Mouse (Mus musculus): ENCODE measurements around the gene Irgm2. TPM values are rescaled to one million over a fixed set of nuclear protein-coding genes. Genes with fewer than 3 reads are reported as not detected.

The Irgm2 gene
- polyA plus RNA-seq, 1 experiment from 2014 or later = 1.8 TPM

GRCm38 (mm10) chr11:58238840-58239791 is 39.7 kb downstream of the Irgm2 start:
- Histone ChIP-seq H3K36me3 (ENCODE audit: insufficient read depth) (no peaks in the 10 kb centered on the region), H3K4me3 (ENCODE audit: low read depth, low read length) (peak overlapping the region; percentile 35), H3K4me1 (ENCODE audit: insufficient read depth) (no peaks in the 10 kb centered on the region), H3K27me3 (ENCODE audit: insufficient read depth, low read length) (no peaks in the 10 kb centered on the region), H3K4me2 (peak overlapping the region; percentile 74), H3K9ac (peak overlapping the region; percentile 23; the same call in 1 of the 2 replicates), H3K27ac (ENCODE audit: low read depth) (no peak overlapping the region), H3K9me3 (ENCODE audit: low read depth, low read length) (no peaks in the 10 kb centered on the region)
- ATAC-seq (ENCODE audit: insufficient read depth) (peak; percentile 92), DNase-seq (peak; percentile 62)
- WGBS = 2% methylated on average over 37 of the region's 37 CpGs
- peak; percentile 48 for TF ChIP-seq CTCF (IDR thresholded peaks at IDR 0.05; ENCODE audit: low read depth)

DNA sequence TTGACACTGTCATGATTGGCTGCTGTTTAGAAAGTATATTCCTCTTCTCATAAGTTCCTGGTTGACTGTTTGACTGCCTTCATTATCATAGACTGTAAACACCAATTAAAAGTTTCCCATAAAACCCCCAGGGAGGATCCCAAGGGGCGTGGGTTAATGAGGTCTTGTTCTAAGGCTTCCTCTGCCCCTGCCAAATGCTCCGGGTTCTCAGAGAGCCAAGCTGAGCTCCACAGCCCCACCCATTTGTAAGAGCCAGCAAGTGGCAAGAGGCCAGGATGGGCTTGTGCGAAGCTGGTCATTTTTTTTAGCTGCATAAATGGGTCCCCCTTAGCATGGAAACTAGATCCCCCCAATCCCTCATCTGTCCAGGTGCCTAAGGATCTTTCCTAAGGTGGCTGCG is 47.9 kb downstream of the Irgm2 start:
- Histone ChIP-seq H3K4me3 (ENCODE audit: low read depth, low read length) (no peak overlapping the region), H3K4me1 (ENCODE audit: insufficient read depth) (no peaks in the 10 kb centered on the region), H3K27ac (ENCODE audit: low read depth) (no peak overlapping the region), H3K36me3 (ENCODE audit: insufficient read depth) (no peaks in the 10 kb centered on the region), H3K9me3 (ENCODE audit: low read depth, low read length) (no peaks in the 10 kb centered on the region), H3K27me3 (ENCODE audit: insufficient read depth, low read length) (no peaks in the 10 kb centered on the region), H3K9ac (no peak overlapping the region), H3K4me2 (no peak overlapping the region)
- DNase-seq = no peak
- WGBS = 45% methylated on average over 4 of the region's 4 CpGs
- no peak for ATAC-seq (ENCODE audit: insufficient read depth)
- TF ChIP-seq CTCF (IDR thresholded peaks at IDR 0.05; ENCODE audit: low read depth) = no peak

DNA sequence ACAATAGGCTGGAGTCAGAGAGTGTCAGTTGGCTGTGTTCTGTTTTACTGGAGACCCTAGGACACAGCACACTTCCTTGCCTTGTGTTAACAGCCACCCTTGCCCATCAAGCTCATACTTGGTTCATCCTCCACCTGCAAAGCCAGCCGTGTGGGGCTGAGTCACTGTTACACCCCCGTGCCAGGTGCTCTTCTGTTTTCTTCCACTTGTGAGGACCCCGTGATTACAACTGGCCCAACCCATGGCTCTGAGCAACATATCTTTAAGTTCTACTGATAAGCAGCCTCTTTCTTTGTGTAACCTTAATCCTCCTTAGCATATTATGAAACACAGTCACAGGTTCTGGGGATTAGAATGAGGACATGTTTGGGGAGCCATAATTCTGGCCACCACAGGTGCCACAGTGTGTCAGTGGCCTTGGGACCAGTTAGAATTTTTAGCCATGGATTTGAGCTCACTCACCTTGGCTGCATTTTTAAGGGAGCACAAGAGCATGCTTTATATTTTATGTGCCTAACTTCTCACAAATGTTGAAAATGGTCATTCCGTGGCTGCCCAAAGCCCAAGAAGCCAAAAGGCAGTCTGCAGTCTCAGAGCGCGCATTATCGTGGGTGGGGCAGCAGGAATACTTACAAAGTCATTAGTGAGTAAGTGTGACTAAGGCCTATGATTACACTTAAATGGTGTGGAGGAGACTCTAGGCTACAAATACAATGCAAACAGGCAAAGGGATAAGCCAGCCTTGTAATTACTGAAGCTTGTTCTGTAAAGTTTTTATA is 50.0 kb downstream of the Irgm2 start:
- no peak overlapping the region for H3K9ac ChIP-seq
- ATAC-seq (ENCODE audit: insufficient read depth) (no peak), DNase-seq (no peak)
- no peak overlapping the region for H3K27ac ChIP-seq (ENCODE audit: low read depth)
- H3K9me3 ChIP-seq (ENCODE audit: low read depth, low read length) = no peaks in the 10 kb centered on the region
- no peaks in the 10 kb centered on the region for H3K36me3 ChIP-seq (ENCODE audit: insufficient read depth)
- H3K4me2 ChIP-seq = no peak overlapping the region
- 78% methylated on average over 7 of the region's 7 CpGs for WGBS
- TF ChIP-seq CTCF (IDR thresholded peaks at IDR 0.05; ENCODE audit: low read depth) = no peak
- no peak overlapping the region for H3K4me3 ChIP-seq (ENCODE audit: low read depth, low read length)
- H3K27me3 ChIP-seq (ENCODE audit: insufficient read depth, low read length) = no peaks in the 10 kb centered on the region
- no peaks in the 10 kb centered on the region for H3K4me1 ChIP-seq (ENCODE audit: insufficient read depth)

DNA sequence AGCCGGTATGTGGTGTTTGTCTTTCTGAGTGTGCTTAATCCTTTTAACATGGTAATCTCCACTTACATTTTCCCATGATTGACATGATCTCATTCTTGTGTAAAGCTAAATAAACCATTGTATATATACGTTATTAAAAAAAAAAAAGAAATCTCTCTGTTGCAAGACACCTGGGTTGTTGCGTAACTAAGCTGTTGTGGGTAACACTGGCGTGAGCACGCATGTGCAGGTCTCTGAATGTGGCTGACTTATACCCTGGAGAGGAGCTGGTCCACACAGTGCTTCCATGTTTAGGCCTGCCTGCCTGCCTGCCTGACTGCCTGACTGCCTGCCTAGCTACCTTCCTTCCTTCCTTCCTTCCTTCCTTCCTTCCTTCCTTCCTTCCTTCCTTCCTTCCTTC is 51.1 kb downstream of the Irgm2 start:
- DNase-seq = no peak
- H3K9me3 ChIP-seq (ENCODE audit: low read depth, low read length) = no peaks in the 10 kb centered on the region
- H3K27ac ChIP-seq (ENCODE audit: low read depth) = no peak overlapping the region
- no peak for TF ChIP-seq CTCF (IDR thresholded peaks at IDR 0.05; ENCODE audit: low read depth)
- no peak for ATAC-seq (ENCODE audit: insufficient read depth)
- H3K9ac ChIP-seq = no peak overlapping the region
- H3K4me2 ChIP-seq = no peak overlapping the region
- H3K4me3 ChIP-seq (ENCODE audit: low read depth, low read length) = no peak overlapping the region
- H3K36me3 ChIP-seq (ENCODE audit: insufficient read depth) = no peaks in the 10 kb centered on the region
- H3K27me3 ChIP-seq (ENCODE audit: insufficient read depth, low read length) = no peaks in the 10 kb centered on the region
- H3K4me1 ChIP-seq (ENCODE audit: insufficient read depth) = no peaks in the 10 kb centered on the region
- WGBS = 65% methylated on average over 5 of the region's 5 CpGs

DNA sequence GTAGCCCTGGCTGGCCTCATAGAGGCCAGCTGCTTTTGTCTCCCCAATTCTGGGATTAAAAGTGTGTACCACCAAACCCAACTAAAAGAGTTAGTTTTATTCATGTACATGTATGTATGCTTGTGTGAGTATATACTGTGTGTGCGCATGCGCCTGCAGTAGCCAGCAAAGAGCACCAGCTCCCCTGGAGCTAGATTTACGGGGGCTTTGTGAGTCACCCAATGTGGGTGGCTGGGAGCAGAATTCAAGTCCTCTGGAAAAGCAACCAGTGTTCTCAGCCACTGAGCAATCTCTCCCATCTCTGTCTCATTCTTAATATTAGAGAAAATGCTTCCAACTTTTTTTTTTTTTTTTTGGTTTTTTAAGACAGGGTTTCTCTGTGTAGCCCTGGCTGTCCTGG is 55.0 kb downstream of the Irgm2 start:
- Histone ChIP-seq H3K36me3 (ENCODE audit: insufficient read depth) (no peaks in the 10 kb centered on the region), H3K27ac (ENCODE audit: low read depth) (no peak overlapping the region), H3K4me2 (no peak overlapping the region), H3K9me3 (ENCODE audit: low read depth, low read length) (no peaks in the 10 kb centered on the region), H3K4me3 (ENCODE audit: low read depth, low read length) (no peak overlapping the region), H3K4me1 (ENCODE audit: insufficient read depth) (no peaks in the 10 kb centered on the region), H3K9ac (no peak overlapping the region), H3K27me3 (ENCODE audit: insufficient read depth, low read length) (no peaks in the 10 kb centered on the region)
- ATAC-seq (ENCODE audit: insufficient read depth) (no peak), DNase-seq (no peak)
- TF ChIP-seq CTCF (IDR thresholded peaks at IDR 0.05; ENCODE audit: low read depth) = no peak
- WGBS = 89% methylated on average over 3 of the region's 3 CpGs

DNA sequence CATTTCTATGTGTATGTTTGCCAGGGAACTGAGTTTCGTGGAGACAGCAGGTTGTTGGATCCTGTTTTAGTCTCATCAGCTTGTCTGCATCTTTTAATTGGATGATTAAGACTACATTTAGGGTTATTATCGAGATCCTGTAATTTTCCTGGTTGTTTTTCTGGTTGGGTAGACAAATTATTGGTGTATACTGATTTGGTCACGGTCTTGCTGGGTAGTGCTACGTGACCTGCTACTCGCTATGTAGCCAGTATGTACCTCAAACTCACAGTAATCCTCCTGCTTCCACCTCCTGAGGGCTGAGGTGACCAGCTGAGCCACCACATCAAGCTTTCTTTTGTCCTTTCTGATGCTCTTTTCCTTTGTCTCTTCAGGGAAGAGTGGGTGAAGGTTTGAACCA is 58.4 kb downstream of the Irgm2 start:
- H3K9me3 ChIP-seq (ENCODE audit: low read depth, low read length) = no peaks in the 10 kb centered on the region
- TF ChIP-seq CTCF (IDR thresholded peaks at IDR 0.05; ENCODE audit: low read depth) = no peak
- DNase-seq = no peak
- no peaks in the 10 kb centered on the region for H3K27me3 ChIP-seq (ENCODE audit: insufficient read depth, low read length)
- H3K27ac ChIP-seq (ENCODE audit: low read depth) = no peak overlapping the region
- no peaks in the 10 kb centered on the region for H3K4me1 ChIP-seq (ENCODE audit: insufficient read depth)
- H3K9ac ChIP-seq = no peak overlapping the region
- no peaks in the 10 kb centered on the region for H3K36me3 ChIP-seq (ENCODE audit: insufficient read depth)
- H3K4me3 ChIP-seq (ENCODE audit: low read depth, low read length) = no peak overlapping the region
- 82% methylated on average over 5 of the region's 5 CpGs for WGBS
- ATAC-seq (ENCODE audit: insufficient read depth) = no peak
- no peak overlapping the region for H3K4me2 ChIP-seq

DNA sequence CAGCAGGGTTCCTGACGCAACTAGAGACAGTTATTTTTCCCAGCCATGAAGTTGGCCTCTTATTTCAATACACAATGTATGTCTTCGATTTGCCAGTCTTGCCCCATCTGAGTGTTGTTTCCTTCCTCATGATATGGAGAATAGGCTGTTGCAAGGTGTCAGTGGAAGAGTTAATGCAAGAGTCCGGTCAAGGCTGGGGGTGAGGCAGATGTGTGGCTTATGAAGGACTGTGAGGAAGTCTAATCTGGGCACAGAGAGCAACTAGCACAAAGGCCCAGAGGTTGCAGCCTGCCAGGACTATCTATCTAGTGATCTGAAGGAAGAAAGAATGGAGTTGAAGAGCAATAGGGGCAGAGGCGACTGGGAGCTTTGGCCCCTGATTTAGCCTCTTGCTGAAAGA is 60.7 kb downstream of the Irgm2 start:
- Histone ChIP-seq H3K9me3 (ENCODE audit: low read depth, low read length) (no peaks in the 10 kb centered on the region), H3K4me1 (ENCODE audit: insufficient read depth) (no peaks in the 10 kb centered on the region), H3K27me3 (ENCODE audit: insufficient read depth, low read length) (no peaks in the 10 kb centered on the region), H3K36me3 (ENCODE audit: insufficient read depth) (no peaks in the 10 kb centered on the region), H3K4me2 (no peak overlapping the region), H3K9ac (no peak overlapping the region), H3K4me3 (ENCODE audit: low read depth, low read length) (no peak overlapping the region), H3K27ac (ENCODE audit: low read depth) (no peak overlapping the region)
- TF ChIP-seq CTCF (IDR thresholded peaks at IDR 0.05; ENCODE audit: low read depth) = no peak
- WGBS = 81% methylated on average over 4 of the region's 4 CpGs
- no peak for ATAC-seq (ENCODE audit: insufficient read depth)
- no peak for DNase-seq
